Mouse (Mus musculus) MEL (cell line): ENCODE measurements around the gene Auts2. TPM values are rescaled to one million over a fixed set of nuclear protein-coding genes. Genes with fewer than 3 reads are reported as not detected.

Source experiments
- DNase-seq: peaks from one replicate; pipeline ENCODE4 v3.0.0; 2011; ENCODE audit warnings: low read depth, low spot score
- H3K27ac ChIP-seq: 2 replicates; pipeline ENCODE4 v1.5.1; 2012; ENCODE audit warnings: low read depth, mild to moderate bottlenecking, control low read depth, low read length, moderate library complexity; ENCODE audit not compliant: control insufficient read depth
- H3K27me3 ChIP-seq, 2 experiments: fragments of 150-350 bp in 1 of 2; sonication (generic) in 1 of 2; 2 replicates each; pipeline ENCODE4 v1.6.1; 2012; ENCODE audit warnings: low read length in 2 of 2, mild to moderate bottlenecking in 2 of 2, improper control_type of control experiment in 1 of 2, moderate library complexity in 1 of 2; ENCODE audit not compliant: insufficient read depth in 2 of 2, control insufficient read depth in 1 of 2
- H3K36me3 ChIP-seq, 2 experiments: 2 replicates each; pipeline ENCODE4 v1.6.1; 2012 to 2014; ENCODE audit warnings: low read length in 2 of 2, improper control_type of control experiment in 1 of 2, inconsistent platforms in 1 of 2, mild to moderate bottlenecking in 1 of 2; ENCODE audit not compliant: insufficient read depth in 2 of 2, control insufficient read depth in 1 of 2
- H3K4me1 ChIP-seq, 2 experiments: fragments of 150-350 bp in 1 of 2; sonication (generic) in 1 of 2; 2 replicates each; pipeline ENCODE4 v1.6.1; 2012; ENCODE audit warnings: low read length in 2 of 2, improper control_type of control experiment in 1 of 2, mild to moderate bottlenecking in 1 of 2; ENCODE audit not compliant: insufficient read depth in 2 of 2, control insufficient read depth in 1 of 2
- H3K4me3 ChIP-seq, 2 experiments: fragments of 150-350 bp in 1 of 2; sonication (generic) in 1 of 2; 2 replicates each; pipeline ENCODE4 v1.5.1; 2012; ENCODE audit warnings: low read depth in 2 of 2, low read length in 2 of 2, mild to moderate bottlenecking in 2 of 2, moderate library complexity in 2 of 2, control low read depth in 1 of 2, improper control_type of control experiment in 1 of 2; ENCODE audit not compliant: control insufficient read depth in 1 of 2, insufficient read depth in 1 of 2
- H3K79me2 ChIP-seq: 2 replicates; pipeline ENCODE4 v1.6.1; 2012; ENCODE audit warnings: mild to moderate bottlenecking, low read length, moderate library complexity; ENCODE audit not compliant: control insufficient read depth, poor library complexity, insufficient read depth
- H3K9ac ChIP-seq: 2 replicates; pipeline ENCODE4 v1.6.1; 2012; ENCODE audit warnings: low read depth, mild to moderate bottlenecking, control low read depth, low read length, moderate library complexity; ENCODE audit not compliant: control insufficient read depth, poor library complexity, severe bottlenecking
- H3K9me3 ChIP-seq: fragments of 150-350 bp; sonication (generic); replicated peaks from 2 replicates; pipeline ENCODE4 v1.6.1; 2012; ENCODE audit warnings: mild to moderate bottlenecking, low read length, improper control_type of control experiment, moderate library complexity; ENCODE audit not compliant: insufficient read depth
- BHLHE40 ChIP-seq: IDR thresholded peaks from 2 replicates; pipeline ENCODE4 v1.6.1; 2012; ENCODE audit warnings: low read depth, mild to moderate bottlenecking, inconsistent platforms, low read length, improper control_type of control experiment, borderline replicate concordance
- CHD1 ChIP-seq: IDR thresholded peaks from 2 replicates; pipeline ENCODE4 v1.6.1; 2012; ENCODE audit warnings: low read depth, mild to moderate bottlenecking, inconsistent platforms, low read length, improper control_type of control experiment
- CHD2 ChIP-seq: IDR thresholded peaks from 2 replicates; pipeline ENCODE4 v1.6.1; 2011; ENCODE audit warnings: low read length, improper control_type of control experiment
- E2F4 ChIP-seq: IDR thresholded peaks from 2 replicates; pipeline ENCODE4 v1.6.1; 2011; ENCODE audit warnings: low read depth, low read length, improper control_type of control experiment, borderline replicate concordance
- EP300 ChIP-seq, 2 experiments: IDR thresholded peaks; 2 replicates each; pipeline ENCODE4 v1.6.1; 2011; ENCODE audit warnings: improper control_type of control experiment in 2 of 2, low read length in 2 of 2, low read depth in 1 of 2, mild to moderate bottlenecking in 1 of 2
- ETS1 ChIP-seq: IDR thresholded peaks from 2 replicates; pipeline ENCODE4 v1.6.1; 2012; ENCODE audit warnings: low read depth, mild to moderate bottlenecking, inconsistent platforms, low read length, improper control_type of control experiment, moderate library complexity
- GATA1 ChIP-seq: IDR thresholded peaks from 2 replicates; pipeline ENCODE4 v1.6.1; 2011; ENCODE audit warnings: low read depth, low read length, improper control_type of control experiment
- JUND ChIP-seq: IDR thresholded peaks from 2 replicates; pipeline ENCODE4 v1.6.1; 2011; ENCODE audit warnings: low read depth, mild to moderate bottlenecking, improper control_type of control experiment, low read length
- MAZ ChIP-seq: IDR thresholded peaks from 2 replicates; pipeline ENCODE4 v1.6.1; 2012; ENCODE audit warnings: low read depth, mild to moderate bottlenecking, inconsistent platforms, low read length, improper control_type of control experiment
- MEF2A ChIP-seq: IDR thresholded peaks from 2 replicates; pipeline ENCODE4 v1.6.1; 2014; ENCODE audit warnings: low read depth, mild to moderate bottlenecking, inconsistent platforms, low read length, improper control_type of control experiment; ENCODE audit not compliant: poor library complexity, insufficient replicate concordance, severe bottlenecking; ENCODE audit errors: extremely low read depth
- MXI1 ChIP-seq: IDR thresholded peaks from 2 replicates; pipeline ENCODE4 v1.6.1; 2011; ENCODE audit warnings: mild to moderate bottlenecking, low read depth, low read length, improper control_type of control experiment
- MYB ChIP-seq: IDR thresholded peaks from 2 replicates; pipeline ENCODE4 v1.6.1; 2011; ENCODE audit warnings: mild to moderate bottlenecking, low read depth, low read length, improper control_type of control experiment
- MYC ChIP-seq: IDR thresholded peaks from 2 replicates; pipeline ENCODE4 v1.6.1; 2011; ENCODE audit warnings: low read depth, mild to moderate bottlenecking, low read length, improper control_type of control experiment, moderate library complexity
- NRF1 ChIP-seq: IDR thresholded peaks from 2 replicates; pipeline ENCODE4 v1.6.1; 2014; ENCODE audit warnings: low read depth, mild to moderate bottlenecking, inconsistent platforms, low read length, improper control_type of control experiment, moderate library complexity; ENCODE audit not compliant: poor library complexity, insufficient read depth, severe bottlenecking
- POLR2A ChIP-seq, 2 experiments: IDR thresholded peaks; 2 replicates each; pipeline ENCODE4 v1.6.1; 2011 to 2012; ENCODE audit warnings: low read length in 2 of 2, mild to moderate bottlenecking in 2 of 2, control low read depth in 1 of 2, improper control_type of control experiment in 1 of 2, low read depth in 1 of 2, moderate library complexity in 1 of 2; ENCODE audit not compliant: control insufficient read depth in 1 of 2, insufficient read depth in 1 of 2, poor library complexity in 1 of 2
- POLR2AphosphoS2 ChIP-seq: IDR thresholded peaks from 2 replicates; pipeline ENCODE4 v1.6.1; 2011; ENCODE audit warnings: low read length, improper control_type of control experiment
- POLR2AphosphoS5 ChIP-seq: IDR thresholded peaks from 2 replicates; pipeline ENCODE4 v1.6.1; 2012; ENCODE audit warnings: low read depth, borderline replicate concordance, mild to moderate bottlenecking, inconsistent platforms, low read length, moderate library complexity, mixed read lengths
- RAD21 ChIP-seq: IDR thresholded peaks from 2 replicates; pipeline ENCODE4 v1.6.1; 2011; ENCODE audit warnings: mild to moderate bottlenecking, low read depth, low read length, improper control_type of control experiment
- RCOR1 ChIP-seq: IDR thresholded peaks from 2 replicates; pipeline ENCODE4 v1.6.1; 2012; ENCODE audit warnings: low read depth, mild to moderate bottlenecking, inconsistent platforms, low read length, improper control_type of control experiment
- SIN3A ChIP-seq: IDR thresholded peaks from 2 replicates; pipeline ENCODE4 v1.6.1; 2012; ENCODE audit warnings: low read length, improper control_type of control experiment, inconsistent platforms
- TAL1 ChIP-seq: IDR thresholded peaks from 2 replicates; pipeline ENCODE4 v1.6.1; 2012; ENCODE audit warnings: mild to moderate bottlenecking, inconsistent platforms, low read length, moderate library complexity, mixed read lengths
- UBTF ChIP-seq: IDR thresholded peaks from 2 replicates; pipeline ENCODE4 v1.6.1; 2012; ENCODE audit warnings: low read depth, mild to moderate bottlenecking, inconsistent platforms, low read length, improper control_type of control experiment, moderate library complexity, borderline replicate concordance; ENCODE audit not compliant: insufficient read depth
- USF1 ChIP-seq: IDR thresholded peaks from 2 replicates; pipeline ENCODE4 v1.6.1; 2014; ENCODE audit warnings: low read depth, mild to moderate bottlenecking, inconsistent platforms, low read length, improper control_type of control experiment, moderate library complexity
- USF2 ChIP-seq, 2 experiments: IDR thresholded peaks; 2 replicates each; pipeline ENCODE4 v1.6.1; 2011 to 2012; ENCODE audit warnings: improper control_type of control experiment in 2 of 2, low read length in 2 of 2, borderline replicate concordance in 1 of 2, inconsistent platforms in 1 of 2, low read depth in 1 of 2, mild to moderate bottlenecking in 1 of 2; ENCODE audit not compliant: insufficient read depth in 1 of 2
- ZC3H11A ChIP-seq: IDR thresholded peaks from 2 replicates; pipeline ENCODE4 v1.6.1; 2012; ENCODE audit warnings: low read depth, mild to moderate bottlenecking, inconsistent platforms, low read length, improper control_type of control experiment
- ZMIZ1 ChIP-seq: IDR thresholded peaks from 2 replicates; pipeline ENCODE4 v1.6.1; 2012; ENCODE audit warnings: low read depth, mild to moderate bottlenecking, inconsistent platforms, low read length, improper control_type of control experiment, moderate library complexity
- ZNF384 ChIP-seq: IDR thresholded peaks from 2 replicates; pipeline ENCODE4 v1.6.1; 2012; ENCODE audit warnings: low read depth, mild to moderate bottlenecking, inconsistent platforms, low read length, improper control_type of control experiment
- polyA plus RNA-seq, 2 experiments: library from polyadenylated mRNA; stranded (reverse) in 1 of 2; unstranded in 1 of 2; fragments of >175 nt in 1 of 2; fragments of >200 nt in 1 of 2; gene quantifications; 2 replicates each; pipeline versions ENCODE4 v1.2.1 to v1.2.4; 2012; ENCODE audit warnings: low replicate concordance in 2 of 2, low read depth in 1 of 2; ENCODE audit not compliant: insufficient read length in 2 of 2, insufficient read depth in 1 of 2, missing spikeins in 1 of 2
- total RNA-seq: library from RNA; depleted of rRNA; stranded (reverse); fragments of 300-350 nt; gene quantifications from 2 replicates; pipeline ENCODE4 v1.2.3, GENCODE M21; 2012

Gene Auts2
- total and polyA plus RNA-seq, 3 experiments, result not detected

DNA sequence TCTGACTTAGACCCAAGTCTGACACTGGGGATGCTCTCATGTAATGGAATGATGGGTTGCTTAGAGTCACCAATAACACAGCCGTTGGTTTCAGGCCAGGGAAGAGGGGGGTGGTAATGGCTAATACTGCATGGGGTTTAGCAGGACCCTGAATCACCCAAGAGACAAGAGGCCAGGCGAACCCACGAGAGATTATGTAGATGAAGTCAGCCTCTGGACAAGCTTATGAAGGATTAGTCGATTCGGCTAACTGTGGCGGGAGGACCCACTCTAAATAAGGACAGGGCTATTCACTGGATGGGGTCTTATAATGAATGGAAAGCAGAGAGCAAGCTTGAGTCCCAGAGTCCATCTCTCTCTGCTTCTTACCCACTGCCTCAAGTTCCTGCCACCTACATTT, 1084.4 kb downstream of the Auts2 start:
- Histone ChIP-seq H3K4me1 (no peaks in the 10 kb centered on the region), H3K9me3 (no peaks in the 10 kb centered on the region), H3K9ac (no peak overlapping the region)

GRCm38 (mm10) chr5:131457999-131458398, 1085.1 kb downstream of the Auts2 start:
- no peaks in the 10 kb centered on the region for H3K9me3 ChIP-seq

More for the DNA sequence above, 1084.4 kb downstream of the Auts2 start:
- Histone ChIP-seq H3K27me3 (no peaks in the 10 kb centered on the region), H3K4me3 (no peak overlapping the region), H3K79me2 (no peaks in the 10 kb centered on the region), H3K27ac (no peak overlapping the region)
- no peak for DNase-seq
- no peak for TF ChIP-seq ZNF384
- TF ChIP-seq RAD21, result no peak
- TF ChIP-seq MYB, result no peak
- TF ChIP-seq JUND, result no peak
- no peak for TF ChIP-seq ZMIZ1
- no peak for TF ChIP-seq TAL1
- no peak for TF ChIP-seq MXI1
- TF ChIP-seq MAZ, result no peak
- TF ChIP-seq SIN3A, result no peak
- TF ChIP-seq MEF2A, result no peak
- no peak for TF ChIP-seq CHD2
- no peak for TF ChIP-seq POLR2AphosphoS2
- TF ChIP-seq EP300 (IDR thresholded peaks at IDR 0.05; ENCODE audit: low read depth in 1 of 2, low read length in 2 of 2), result no peak
- TF ChIP-seq BHLHE40, result no peak
- no peak for TF ChIP-seq RCOR1
- no peak for TF ChIP-seq MYC
- no peak for TF ChIP-seq USF1
- TF ChIP-seq, all 39 proteins: peak for 0
- H3K36me3 ChIP-seq, result no peaks in the 10 kb centered on the region

More at GRCm38 (mm10) chr5:131457999-131458398, 1085.1 kb downstream of the Auts2 start:
- Histone ChIP-seq H3K79me2 (no peaks in the 10 kb centered on the region), H3K9ac (no peak overlapping the region), H3K4me1 (no peaks in the 10 kb centered on the region), H3K27me3 (no peaks in the 10 kb centered on the region), H3K27ac (no peak overlapping the region), H3K36me3 (no peaks in the 10 kb centered on the region), H3K4me3 (no peak overlapping the region)
- no peak for DNase-seq
- TF ChIP-seq POLR2A (IDR thresholded peaks at IDR 0.05; ENCODE audit: control insufficient read depth in 1 of 2, insufficient read depth in 1 of 2, low read depth in 1 of 2, low read length in 2 of 2, poor library complexity in 1 of 2) (no peak), NRF1 (no peak), RCOR1 (no peak), GATA1 (no peak), USF2 (IDR thresholded peaks at IDR 0.05; ENCODE audit: borderline replicate concordance in 1 of 2, insufficient read depth in 1 of 2, low read depth in 1 of 2, low read length in 2 of 2) (no peak), UBTF (no peak), MAZ (no peak), RAD21 (no peak), ZNF384 (no peak), MEF2A (no peak), POLR2AphosphoS5 (no peak), ZMIZ1 (no peak), ETS1 (no peak), E2F4 (no peak), BHLHE40 (no peak), CHD1 (no peak), POLR2AphosphoS2 (no peak), ZC3H11A (no peak)
